Mouse (Mus musculus) spleen, postnatal 36 days (tissue): ENCODE measurements around the gene Slc38a4.

Source experiments
- DNase-seq, 2 experiments: peaks; one replicate each; pipeline ENCODE4 v3.0.0; 2022; ENCODE audit warnings: low spot score in 2 of 2, mixed read lengths in 1 of 2

Gene Slc38a4

GRCm38 (mm10) chr15:97019323-97019722 is 36.4 kb downstream of the Slc38a4 start:
- no peak for DNase-seq

- DNase-seq: no peak
Measured at GRCm38 (mm10) chr15:97017195-97017594, 38.6 kb downstream of the Slc38a4 start.

DNA sequence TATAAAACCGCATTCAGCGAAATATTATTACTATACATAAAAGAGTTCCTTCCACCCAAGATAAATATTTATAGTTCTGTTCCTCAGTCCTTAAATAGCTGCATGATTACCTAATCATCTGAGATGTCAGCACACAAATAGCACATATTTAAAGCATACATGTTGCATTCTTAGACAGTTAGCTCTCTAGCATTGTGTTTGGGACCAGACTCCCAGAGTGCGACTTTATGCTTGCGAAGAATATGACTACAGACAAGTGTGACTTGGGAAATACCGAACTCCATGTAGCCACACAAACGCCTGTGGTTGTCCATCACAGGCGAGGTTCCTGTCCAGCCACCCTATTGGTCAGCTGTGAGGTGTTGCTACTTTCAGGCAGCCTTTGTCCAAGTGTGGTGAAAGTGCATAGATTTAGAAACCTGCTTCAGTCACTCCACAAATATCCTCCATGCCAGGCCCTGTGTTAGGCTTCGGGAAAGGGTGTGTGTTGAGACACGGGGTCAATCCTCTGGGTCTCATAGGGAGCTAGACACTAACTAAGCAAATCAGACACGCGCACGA is 40.6 kb downstream of the Slc38a4 start:
- no peak for DNase-seq

DNA sequence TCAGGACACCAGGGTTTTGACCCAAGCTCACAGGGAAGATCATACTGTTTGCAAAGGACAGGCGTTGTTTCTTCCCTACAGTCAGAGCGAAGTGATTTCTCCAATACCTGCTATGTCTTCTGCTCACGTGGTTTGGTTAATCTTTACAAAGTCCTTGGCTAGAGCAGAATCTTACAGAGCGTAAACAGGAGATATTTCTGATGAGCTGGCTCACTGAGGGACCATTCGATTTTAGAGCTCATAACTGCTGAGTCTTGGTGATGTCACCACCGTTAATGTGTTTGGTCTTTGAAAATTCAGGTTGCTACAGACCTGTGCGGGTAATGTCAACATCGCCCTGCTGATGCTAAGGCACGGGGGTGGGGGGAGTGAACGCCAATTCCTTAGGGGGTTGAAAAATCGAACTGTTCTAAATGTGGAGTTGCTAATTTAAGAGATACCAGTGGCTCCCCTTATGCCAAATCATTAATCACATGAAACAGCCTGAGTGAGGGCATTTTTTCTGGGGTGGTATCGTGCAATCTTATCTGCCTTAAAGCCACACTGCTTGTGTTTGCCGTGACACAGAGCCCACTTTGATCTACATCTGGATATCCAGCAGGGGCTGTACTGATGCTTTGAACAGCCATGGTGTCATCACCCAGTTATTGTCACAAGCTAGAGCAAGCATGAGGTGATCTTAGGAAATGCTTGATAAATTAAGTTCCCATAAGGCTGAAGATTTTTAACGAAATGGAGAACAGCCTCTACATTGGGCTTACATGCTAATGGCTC is 44.0 kb downstream of the Slc38a4 start:
- DNase-seq: no peak

DNA sequence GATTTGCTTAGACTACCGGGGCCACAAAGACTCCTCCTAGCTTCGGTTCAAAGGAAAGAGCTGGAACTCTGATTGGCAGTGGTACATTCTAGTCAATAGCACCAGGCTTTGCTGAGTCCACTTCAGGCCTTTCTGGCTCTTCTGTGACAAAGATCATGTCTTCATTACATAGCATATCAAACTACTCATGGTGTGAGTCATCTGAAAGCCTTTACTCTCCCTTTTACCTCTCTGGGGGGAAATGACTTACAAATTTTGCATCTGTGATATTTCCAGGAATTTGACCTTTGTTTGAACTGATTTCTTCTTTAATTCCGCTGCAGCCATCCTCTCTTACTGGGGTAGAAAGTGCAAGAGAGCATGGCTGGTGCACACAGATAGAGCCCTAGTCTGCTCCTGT is 46.5 kb downstream of the Slc38a4 start:
- DNase-seq: no peak

- DNase-seq: no peak
Measured at GRCm38 (mm10) chr15:97005631-97006234, 50.0 kb downstream of the Slc38a4 start.

DNA sequence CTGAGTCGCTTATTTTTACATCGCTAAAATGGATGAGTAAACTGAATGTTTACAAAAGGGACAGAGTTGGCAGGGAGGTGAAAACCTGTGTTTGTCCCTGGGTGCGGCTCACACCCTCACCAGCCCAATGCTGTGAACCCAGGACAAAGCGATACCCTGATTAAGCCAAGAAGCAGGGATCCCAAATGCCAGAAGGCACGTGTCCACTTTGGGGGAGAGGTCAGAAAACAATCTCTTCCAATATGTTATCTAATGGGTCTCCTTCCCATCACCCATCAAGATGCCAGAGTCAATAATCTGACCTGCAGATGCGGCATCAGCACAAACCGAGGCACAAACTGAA is 51.3 kb downstream of the Slc38a4 start:
- no peak for DNase-seq

- no peak for DNase-seq
Measured at GRCm38 (mm10) chr15:97003851-97004524, 51.8 kb downstream of the Slc38a4 start.

DNA sequence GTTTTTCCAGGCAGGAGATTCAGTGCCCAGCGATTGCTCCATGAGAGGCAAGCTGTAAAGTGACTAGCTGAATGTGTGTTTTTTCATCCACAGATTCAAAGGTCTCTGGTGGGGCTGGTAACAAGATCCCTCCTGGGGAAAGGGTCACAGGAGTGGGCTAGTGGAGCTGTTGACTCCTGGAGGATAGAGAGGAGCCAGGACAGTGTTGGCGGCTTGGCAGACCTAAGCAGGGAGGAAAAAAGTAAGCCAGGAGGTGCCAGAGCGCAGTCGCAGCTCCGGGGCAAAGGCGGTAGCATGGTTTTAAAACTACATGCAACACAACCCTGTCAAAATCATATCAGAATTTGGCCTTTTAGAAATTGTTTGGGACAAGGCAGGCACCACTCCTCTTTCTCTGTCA is 52.6 kb downstream of the Slc38a4 start:
- no peak for DNase-seq

DNA sequence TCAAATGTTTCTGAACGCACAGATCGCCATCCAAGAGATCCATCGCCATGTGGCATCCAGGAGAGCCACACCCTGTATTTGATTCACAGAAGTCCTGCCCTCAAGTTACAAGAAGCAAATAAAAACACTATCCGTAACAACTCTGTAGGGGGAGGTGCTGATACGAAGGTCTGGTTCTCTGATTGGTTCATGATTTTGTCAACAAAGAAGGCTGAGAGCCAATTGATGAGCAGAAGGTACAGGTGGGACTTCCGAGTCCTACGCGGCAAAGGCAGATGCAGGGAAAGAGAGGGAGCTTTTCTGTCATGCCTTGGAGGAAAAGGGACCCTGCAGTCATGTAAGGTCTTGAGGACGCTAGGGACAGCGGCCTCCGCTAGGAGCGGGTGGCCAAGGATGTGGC is 53.0 kb downstream of the Slc38a4 start:
- DNase-seq: no peak

- no peak for DNase-seq
Measured at GRCm38 (mm10) chr15:97001886-97002285, 53.9 kb downstream of the Slc38a4 start.

DNA sequence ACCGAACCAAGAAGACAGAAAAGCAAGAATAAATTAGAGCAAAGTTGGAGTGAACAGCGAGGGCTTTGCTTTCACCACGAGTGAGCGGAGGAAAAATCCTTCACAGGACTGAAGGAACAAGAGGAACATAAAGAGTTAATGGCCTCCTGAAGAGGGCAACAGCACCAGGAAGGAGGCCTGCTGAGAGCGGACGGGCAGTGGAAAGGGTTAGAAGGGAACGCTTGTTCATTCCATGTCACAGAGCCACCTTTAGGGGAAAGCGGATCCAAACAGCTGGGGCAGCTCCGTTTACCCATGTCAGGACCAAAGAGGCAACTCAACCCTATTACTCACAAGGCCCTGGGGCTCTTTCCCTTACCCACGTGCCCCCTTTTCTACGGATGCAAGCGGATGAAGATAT is 54.3 kb downstream of the Slc38a4 start:
- DNase-seq: no peak

DNA sequence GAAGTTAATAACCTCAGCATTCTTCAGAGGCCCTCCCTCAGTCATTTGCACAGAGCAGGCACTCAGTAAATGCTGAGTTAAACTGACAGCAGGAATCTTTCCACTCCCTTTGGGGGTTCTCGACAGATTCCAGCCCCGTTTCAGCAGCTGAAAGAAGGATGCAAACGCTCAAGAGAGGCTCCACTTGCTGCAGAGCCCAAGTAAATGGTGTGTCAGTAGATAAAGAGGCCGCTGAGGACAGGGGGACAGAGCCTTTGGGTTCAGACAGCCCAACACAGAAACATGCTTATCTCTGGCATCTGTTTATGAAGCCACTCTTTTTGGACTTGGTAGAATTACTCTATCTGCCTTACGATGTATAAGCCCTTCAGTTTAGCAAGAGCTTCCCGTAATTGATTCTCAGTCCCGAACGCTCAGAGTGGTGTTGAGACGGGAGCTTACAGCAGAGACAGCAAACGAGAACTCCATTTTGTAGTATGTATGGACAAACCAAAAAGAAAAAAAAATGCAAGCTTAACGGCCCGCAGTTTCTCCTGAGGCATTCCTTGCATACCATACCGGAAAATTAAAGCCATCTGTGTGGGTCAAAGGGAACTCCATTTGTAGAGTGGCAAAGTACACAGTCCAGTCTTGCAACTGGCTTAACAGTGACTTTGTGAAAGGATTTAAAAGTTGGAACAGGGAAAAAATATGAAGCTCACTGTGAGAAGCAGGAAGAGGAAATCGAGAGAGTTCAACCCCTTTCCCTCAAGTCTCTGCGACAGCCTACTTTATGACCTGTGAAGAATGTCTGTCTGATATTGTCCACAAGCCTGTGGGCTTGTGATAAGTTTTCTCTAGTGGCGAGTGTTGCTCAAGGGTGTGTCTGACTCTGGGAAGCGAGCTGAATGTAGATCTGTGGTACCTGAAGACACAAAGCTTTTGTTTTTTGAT is 55.2 kb downstream of the Slc38a4 start:
- DNase-seq: no peak

GRCm38 (mm10) chr15:96999401-96999800 is 56.4 kb downstream of the Slc38a4 start:
- no peak for DNase-seq

DNA sequence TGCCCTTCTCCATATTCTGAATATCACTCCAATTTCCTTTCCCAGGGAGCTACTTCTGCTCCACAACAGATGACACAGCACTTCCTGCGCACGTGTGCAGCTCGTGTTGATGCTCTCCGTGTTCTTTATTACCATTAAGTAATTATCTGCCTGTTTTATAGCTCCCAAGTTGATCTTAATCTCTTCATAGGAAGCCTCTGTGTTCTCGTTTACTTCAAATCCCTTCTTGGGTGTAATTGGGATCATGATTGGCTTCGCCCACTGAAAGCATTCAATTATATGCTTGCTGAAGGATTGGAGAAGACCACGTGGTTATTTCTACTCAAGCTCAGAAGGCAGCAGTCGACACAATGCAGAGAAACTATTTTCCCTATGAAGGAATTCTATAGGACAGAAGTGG is 70.1 kb downstream of the Slc38a4 start:
- DNase-seq: no peak

DNA sequence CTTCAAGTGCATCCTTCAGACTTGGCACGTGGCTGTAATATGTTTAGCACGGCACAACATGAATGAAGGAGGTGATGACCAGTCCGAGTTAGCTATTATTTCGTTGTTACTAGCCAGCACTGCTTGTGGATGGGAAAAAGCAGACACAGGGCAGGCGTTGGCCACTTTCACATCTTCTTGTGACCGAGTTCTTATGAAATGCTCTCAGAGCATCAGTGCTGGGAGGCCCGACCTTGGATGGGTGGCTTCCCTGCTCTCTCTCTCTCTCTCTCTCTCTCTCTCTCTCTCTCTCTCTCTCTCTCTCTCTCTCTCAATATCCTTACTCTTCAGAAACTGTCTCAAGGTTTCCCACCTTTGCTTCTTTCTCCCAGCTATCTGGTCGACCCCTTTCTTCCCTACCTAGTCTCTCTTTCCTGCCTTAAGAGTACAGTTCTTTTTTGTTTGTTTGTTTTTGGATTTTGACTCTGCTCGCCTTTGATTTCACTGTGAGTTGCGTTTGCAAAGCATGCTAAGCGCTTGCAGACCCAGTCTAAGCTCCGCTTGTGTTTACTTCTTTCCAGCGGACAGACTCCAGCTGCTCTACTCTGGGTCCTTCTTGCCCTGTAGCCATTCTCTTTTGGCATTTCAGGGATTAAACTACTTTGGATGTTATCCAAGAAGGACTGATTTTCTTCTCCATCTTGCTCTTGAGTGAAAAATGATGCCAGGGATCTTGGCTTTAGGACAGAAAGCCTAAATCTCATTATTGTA is 72.0 kb downstream of the Slc38a4 start:
- DNase-seq: no peak

DNA sequence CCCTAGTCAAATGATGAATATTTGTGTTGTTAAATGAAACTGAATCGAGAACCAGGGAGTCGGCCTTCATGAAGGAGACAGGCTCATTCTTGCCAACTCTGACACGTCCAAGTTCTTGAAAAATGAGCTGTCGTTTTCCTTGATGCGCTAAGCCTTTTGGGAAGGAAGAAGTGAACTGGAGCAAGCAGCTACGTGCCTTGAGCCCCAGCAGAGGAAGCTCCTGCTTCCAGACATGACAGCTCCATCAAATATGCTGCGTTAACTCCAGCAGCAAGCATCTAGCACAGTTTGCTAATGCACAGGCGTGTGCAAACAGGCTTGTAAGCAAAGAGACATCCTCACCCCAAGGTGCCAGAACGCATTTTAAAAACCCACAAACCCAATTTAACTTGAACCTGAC is 80.6 kb downstream of the Slc38a4 start:
- DNase-seq: no peak

DNA sequence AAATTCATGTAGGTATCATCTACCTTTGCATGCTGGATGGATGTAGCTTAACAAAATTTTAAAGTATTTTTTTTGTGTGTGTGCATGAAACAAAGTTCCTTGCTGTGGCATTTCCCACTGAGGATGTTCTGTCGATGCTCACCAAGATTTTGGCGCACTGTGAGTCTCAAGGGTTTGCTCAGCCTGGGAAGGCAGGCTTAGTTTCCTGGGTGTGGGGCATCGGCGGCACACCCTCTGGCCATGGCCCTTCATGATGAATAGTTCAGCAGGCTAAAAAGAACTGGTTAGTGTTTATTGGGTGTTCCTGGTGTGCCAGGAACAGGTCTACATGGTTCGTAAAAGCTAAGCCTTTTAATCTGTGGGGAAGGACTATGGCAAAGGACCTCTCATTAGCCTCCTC is 81.6 kb downstream of the Slc38a4 start:
- DNase-seq: no peak

- no peak for DNase-seq
Measured at GRCm38 (mm10) chr15:96973370-96973769, 82.4 kb downstream of the Slc38a4 start.

- DNase-seq: no peak
Measured at GRCm38 (mm10) chr15:96972706-96973274, 83.0 kb downstream of the Slc38a4 start.

- DNase-seq: no peak
Measured at GRCm38 (mm10) chr15:96971906-96972305, 83.8 kb downstream of the Slc38a4 start.
